Mouse (Mus musculus) lung, postnatal 10 days (tissue): ENCODE data around the gene Glcci1.
"Not testable (repeated sequence)": the region's sequence is repeated elsewhere in the genome, so short reads cannot be mapped to it uniquely, and the experiment has no call there.

Experiments
- DNase-seq: peaks from one replicate; pipeline ENCODE4 v3.0.0; 2021

Glcci1 gene

GRCm38 (mm10) chr6:8495827-8496222 lies 13.6 kb upstream of the Glcci1 start:
- DNase-seq = no peak

- DNase-seq = no peak
Observed at GRCm38 (mm10) chr6:8497234-8497867, 12.0 kb upstream of the Glcci1 start.

- DNase-seq = no peak
Observed at GRCm38 (mm10) chr6:8497868-8498257, 11.5 kb upstream of the Glcci1 start.

GRCm38 (mm10) chr6:8498961-8499360 lies 10.4 kb upstream of the Glcci1 start:
- DNase-seq = no peak

- DNase-seq = no peak
Observed at GRCm38 (mm10) chr6:8503953-8504352, 5.4 kb upstream of the Glcci1 start.

- peak; percentile 62 for DNase-seq
Observed at GRCm38 (mm10) chr6:8504521-8505228, 4.7 kb upstream of the Glcci1 start.

- no peak for DNase-seq
Observed at GRCm38 (mm10) chr6:8506631-8507030, 2.8 kb upstream of the Glcci1 start.

GRCm38 (mm10) chr6:8508883-8509536 lies 390 bp upstream of the Glcci1 start:
- peak; percentile 100 for DNase-seq

- DNase-seq = peak; percentile 47
Observed at GRCm38 (mm10) chr6:8509961-8510863, 812 bp downstream of the Glcci1 start.

GRCm38 (mm10) chr6:8510864-8511428 lies 1.5 kb downstream of the Glcci1 start:
- DNase-seq = no peak

GRCm38 (mm10) chr6:8511447-8511846 lies 2.0 kb downstream of the Glcci1 start:
- DNase-seq = no peak

GRCm38 (mm10) chr6:8512416-8512815 lies 3.0 kb downstream of the Glcci1 start:
- no peak for DNase-seq

- no peak for DNase-seq
Observed at GRCm38 (mm10) chr6:8519687-8520086, 10.3 kb downstream of the Glcci1 start.

- DNase-seq = no peak
Observed at GRCm38 (mm10) chr6:8521231-8521630, 11.8 kb downstream of the Glcci1 start.

- no peak for DNase-seq
Observed at GRCm38 (mm10) chr6:8524717-8525116, 15.3 kb downstream of the Glcci1 start.

GRCm38 (mm10) chr6:8531104-8531894 lies 21.9 kb downstream of the Glcci1 start:
- DNase-seq = no peak

- no peak for DNase-seq
Observed at GRCm38 (mm10) chr6:8536944-8537343, 27.5 kb downstream of the Glcci1 start.

GRCm38 (mm10) chr6:8541531-8541930 lies 32.1 kb downstream of the Glcci1 start:
- DNase-seq = not testable (repeated sequence)

- no peak for DNase-seq
Observed at GRCm38 (mm10) chr6:8544822-8545221, 35.4 kb downstream of the Glcci1 start.

GRCm38 (mm10) chr6:8545780-8546179 lies 36.4 kb downstream of the Glcci1 start:
- no peak for DNase-seq

- no peak for DNase-seq
Observed at GRCm38 (mm10) chr6:8551155-8551554, 41.8 kb downstream of the Glcci1 start.
